Mouse (Mus musculus) bone marrow, adult 2 months (tissue): ENCODE data around the gene Sox15.
"Not testable (repeated sequence)": the region's sequence is repeated elsewhere in the genome, so short reads cannot be mapped to it uniquely, and the experiment has no call there.

ENCODE experiments used
- CTCF ChIP-seq: fragments of 200-500 bp; IDR thresholded peaks from 2 replicates; pipeline ENCODE4 v1.5.1; 2011; ENCODE audit warnings: low read length, control low read depth; ENCODE audit not compliant: control insufficient read depth, insufficient read depth
- POLR2A ChIP-seq: fragments of 200-500 bp; IDR thresholded peaks from 2 replicates; pipeline ENCODE4 v1.6.1; 2011; ENCODE audit warnings: low read depth, mild to moderate bottlenecking, control low read depth, low read length, borderline replicate concordance; ENCODE audit not compliant: control insufficient read depth

GRCm38 (mm10) chr11:69702886-69703285 is 47.8 kb downstream of the Sox15 start:
- not testable (repeated sequence) for TF ChIP-seq POLR2A, CTCF
